Mouse (Mus musculus) right cerebral cortex, postnatal 25 days (tissue): Measurements from ENCODE around the gene Spc24.

Experiments used
- DNase-seq: peaks from one replicate; pipeline ENCODE4 v3.0.0; 2022

The Spc24 gene

GRCm38 (mm10) chr9:21748491-21748890, 11.6 kb downstream of the Spc24 start:
- no peak for DNase-seq

DNA sequence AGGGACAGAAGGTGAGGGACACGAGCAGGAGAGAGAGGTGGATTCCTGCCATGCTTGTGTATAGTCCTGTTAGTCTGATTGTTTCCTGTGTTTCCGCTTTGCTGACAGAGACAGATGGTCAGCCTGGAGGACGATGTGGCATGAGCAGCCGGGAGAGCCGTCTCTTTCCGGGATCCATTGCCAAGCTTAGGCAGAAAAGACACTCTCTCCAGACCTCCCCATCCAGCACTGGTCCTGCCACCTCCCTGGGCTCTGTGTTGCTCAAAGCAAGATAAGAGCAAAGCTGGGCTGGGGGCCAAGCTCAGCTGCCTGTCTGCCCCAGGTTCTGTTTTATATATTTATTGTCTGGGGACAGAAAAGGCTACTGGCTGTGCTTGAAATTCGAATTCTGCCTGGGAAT, 12.1 kb downstream of the Spc24 start:
- peak; percentile 26 for DNase-seq

DNA sequence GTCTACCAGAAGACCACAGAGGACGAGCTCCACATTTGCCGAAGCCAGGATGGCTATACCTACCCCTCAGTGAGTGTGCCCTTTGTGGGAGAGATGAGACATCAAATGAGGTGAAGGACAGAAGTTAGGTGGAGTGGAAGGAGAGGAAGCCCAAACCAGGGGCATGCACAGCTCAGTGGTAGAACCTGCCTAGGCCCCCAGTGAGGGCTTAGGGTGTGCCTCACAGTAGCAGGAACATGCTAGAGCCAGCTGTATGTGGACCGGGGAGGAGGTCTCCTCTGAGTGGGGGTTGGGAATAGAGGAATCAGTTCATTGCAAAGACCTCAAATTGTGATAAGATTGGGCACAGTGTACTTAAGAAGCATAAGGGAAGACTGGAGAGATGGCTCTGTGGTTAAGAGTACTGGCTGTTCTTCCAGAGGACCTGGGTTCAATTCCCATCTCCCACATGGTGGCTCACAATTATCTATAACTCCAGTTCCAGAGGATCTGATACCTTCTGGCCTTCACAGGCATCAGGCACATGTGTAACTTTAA, 12.8 kb downstream of the Spc24 start:
- DNase-seq: no peak

GRCm38 (mm10) chr9:21741514-21741913, 18.6 kb downstream of the Spc24 start:
- DNase-seq: no peak

- no peak for DNase-seq
Measured at GRCm38 (mm10) chr9:21740427-21740826, 19.7 kb downstream of the Spc24 start.

GRCm38 (mm10) chr9:21738776-21739175, 21.3 kb downstream of the Spc24 start:
- no peak for DNase-seq

DNA sequence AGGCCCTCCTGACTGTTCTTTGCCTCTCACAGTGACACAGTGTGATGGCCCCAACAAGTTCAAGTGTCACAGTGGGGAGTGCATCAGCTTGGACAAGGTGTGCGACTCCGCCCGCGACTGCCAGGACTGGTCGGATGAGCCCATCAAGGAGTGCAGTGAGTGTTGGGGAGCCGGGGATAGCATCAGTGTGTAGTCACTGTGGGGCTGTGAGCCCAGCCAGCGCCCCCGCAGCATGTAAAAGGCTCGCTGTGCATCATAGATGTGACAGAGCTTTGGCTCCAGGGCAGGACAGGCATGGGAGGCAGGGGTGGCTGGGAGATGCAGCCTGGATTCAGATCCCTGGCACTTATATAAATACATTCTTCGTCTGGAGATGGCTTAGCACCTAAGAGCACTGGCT, 22.9 kb downstream of the Spc24 start:
- peak; percentile 32 for DNase-seq

- DNase-seq: no peak
Measured at GRCm38 (mm10) chr9:21736580-21736979, 23.5 kb downstream of the Spc24 start.

DNA sequence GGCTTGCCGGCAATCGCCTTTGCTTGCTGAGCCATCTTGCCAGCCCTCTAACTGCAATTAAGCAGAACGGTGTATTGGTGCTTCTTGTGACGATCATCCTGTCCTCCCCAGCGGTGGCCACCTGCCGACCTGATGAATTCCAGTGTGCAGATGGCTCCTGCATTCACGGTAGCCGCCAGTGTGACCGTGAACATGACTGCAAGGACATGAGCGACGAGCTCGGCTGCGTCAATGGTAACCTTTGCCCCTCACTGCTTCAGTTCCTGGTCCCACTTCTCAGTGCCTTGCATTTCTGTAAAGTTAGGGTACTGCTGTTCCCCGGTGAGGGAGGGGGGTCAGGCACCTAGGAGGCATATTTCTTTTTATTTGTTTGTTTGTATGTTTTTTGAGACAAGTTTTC, 25.0 kb downstream of the Spc24 start:
- no peak for DNase-seq

GRCm38 (mm10) chr9:21733989-21734388, 26.1 kb downstream of the Spc24 start:
- DNase-seq: no peak

- DNase-seq: no peak
Measured at GRCm38 (mm10) chr9:21733446-21733845, 26.7 kb downstream of the Spc24 start.

DNA sequence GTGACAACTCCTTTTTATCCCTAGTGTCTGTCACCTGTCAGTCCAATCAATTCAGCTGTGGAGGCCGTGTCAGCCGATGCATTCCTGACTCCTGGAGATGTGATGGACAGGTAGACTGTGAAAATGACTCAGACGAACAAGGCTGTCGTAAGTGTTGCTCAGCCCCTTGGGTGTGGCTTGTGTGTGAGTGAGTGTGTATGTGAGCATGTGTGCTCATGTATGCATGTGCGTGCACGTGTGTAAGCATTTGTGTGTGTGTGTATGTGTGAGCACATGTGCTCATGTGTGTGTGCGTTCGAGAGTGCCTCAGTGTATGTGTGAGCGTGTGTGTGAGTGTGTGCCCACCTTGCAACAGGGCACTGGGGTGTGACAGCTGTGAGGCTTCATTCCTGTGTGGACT, 27.8 kb downstream of the Spc24 start:
- no peak for DNase-seq

DNA sequence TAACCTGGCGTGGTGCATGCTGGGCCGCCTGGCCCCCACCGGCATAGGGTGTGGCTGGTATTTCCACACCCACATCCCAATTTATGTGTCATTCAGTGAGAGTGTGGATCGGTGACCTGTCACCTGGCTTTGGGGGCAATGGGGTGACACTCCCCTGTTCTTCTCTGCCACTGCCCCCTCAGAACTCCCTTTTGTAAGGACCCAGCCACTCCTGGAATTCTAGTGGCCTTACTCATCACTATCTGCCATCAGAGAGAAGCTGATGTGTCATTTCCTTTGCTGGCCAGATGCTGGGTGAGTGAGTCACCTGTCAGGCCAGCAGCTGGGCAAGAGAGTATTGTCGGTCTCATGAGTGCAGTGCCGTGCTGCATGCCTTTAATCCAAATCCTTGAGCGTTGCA, 30.8 kb downstream of the Spc24 start:
- no peak for DNase-seq

- DNase-seq: no peak
Measured at GRCm38 (mm10) chr9:21728261-21728832, 31.8 kb downstream of the Spc24 start.

GRCm38 (mm10) chr9:21726218-21726975, 33.7 kb downstream of the Spc24 start:
- no peak for DNase-seq

GRCm38 (mm10) chr9:21725224-21726121, 34.6 kb downstream of the Spc24 start:
- no peak for DNase-seq

GRCm38 (mm10) chr9:21724147-21724536, 36.0 kb downstream of the Spc24 start:
- DNase-seq: peak; percentile 90

DNA sequence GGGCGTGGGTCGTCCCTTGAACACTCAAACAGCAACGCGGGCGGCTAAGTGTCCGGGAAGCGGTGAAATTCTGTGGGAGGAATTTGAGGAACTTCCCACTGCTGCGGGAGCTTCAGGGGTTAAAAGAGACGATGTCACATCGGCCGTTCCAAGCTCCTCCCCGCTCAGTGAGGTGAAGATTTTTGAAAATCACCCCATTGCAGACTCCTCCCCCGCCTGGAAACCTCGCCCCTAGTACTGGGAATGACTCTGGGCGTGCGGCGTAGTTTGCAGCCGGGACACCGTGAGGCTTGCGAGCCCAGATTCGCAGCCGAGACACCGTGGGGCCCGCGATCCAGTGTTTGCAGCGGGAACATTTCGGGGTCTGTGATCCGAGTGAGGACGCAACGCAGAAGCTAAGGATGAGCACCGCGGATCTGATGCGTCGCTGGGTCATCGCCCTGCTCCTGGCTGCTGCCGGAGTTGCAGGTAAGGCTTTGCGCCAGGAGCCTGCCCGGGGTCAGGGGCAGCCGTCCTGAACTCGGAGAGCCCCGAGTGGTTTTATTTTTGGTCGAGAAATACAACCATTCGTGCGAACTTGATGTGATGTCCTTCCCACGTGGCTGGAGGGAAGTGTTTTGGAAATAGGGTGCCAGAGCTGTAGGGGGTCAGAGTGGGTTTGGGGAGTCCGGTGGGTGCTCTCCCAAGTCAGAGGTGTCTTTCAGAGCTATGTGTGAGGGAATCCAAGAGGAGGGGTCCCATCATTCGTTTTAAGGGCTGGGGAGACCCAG, 36.5 kb downstream of the Spc24 start, which contains the start of gene Ldlr:
Gene Ldlr, plus strand, starts transcription at position 107 of the 770 bp plus-strand sequence.
- peak; percentile 71 for DNase-seq

GRCm38 (mm10) chr9:21721036-21721435, 39.1 kb downstream of the Spc24 start:
- no peak for DNase-seq

DNA sequence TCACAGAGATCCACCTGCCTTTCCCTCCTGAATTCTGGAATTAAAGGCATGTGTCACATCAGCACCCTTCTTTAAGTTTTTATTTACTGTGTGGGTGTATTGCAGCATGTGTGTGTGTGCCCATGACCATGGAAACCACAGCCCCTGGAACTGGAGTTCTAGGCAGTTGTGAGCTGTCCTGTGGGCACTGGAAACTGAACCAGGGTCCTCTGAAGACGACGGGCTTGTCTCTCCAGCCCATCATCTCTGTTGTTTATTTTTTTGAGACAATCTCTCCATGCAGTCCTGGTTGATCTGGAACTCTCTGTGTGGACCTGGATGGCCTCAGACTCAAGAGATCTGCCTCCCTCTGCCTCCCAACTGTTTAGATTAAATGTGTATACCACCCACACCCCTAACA, 43.1 kb downstream of the Spc24 start:
- no peak for DNase-seq

DNA sequence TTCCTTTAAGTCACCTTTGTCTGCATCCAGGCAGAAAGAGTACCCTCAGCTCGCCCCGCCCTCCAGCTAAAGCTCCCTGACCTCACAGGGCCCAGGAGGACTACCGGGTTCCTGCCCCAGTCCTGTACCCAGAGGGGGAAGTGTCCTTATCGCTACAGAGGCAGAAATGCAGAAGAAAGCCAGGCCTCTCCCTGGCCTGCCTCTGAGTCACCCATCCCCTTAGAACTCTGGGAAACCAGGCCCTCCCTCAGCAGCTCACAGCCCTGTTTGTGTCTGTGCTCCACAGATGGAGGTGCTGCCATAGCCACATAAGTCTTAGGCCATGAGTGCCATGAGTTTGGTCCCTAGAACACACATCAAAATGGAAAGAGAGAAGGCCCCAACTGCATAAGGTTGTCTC, 44.8 kb downstream of the Spc24 start:
- DNase-seq: no peak

DNA sequence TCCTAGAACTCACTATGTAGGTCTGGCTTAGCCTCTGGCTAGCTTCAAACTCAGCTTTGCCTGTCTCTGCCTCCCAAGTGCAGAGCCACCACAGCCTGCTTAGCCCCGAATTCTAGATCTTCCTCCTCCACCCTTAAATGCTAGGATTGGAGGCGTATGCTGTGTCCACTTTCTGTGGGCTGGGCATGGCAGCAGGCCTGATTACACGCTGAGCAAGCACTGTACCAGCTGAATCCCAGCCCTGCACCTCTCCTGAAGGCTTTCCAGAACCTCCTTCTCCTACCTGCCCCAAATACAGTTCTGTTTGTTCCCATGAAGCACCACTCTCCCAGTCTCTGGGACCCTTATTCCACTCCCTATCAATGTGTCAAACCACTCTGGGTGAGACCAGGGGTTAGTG, 50.8 kb downstream of the Spc24 start:
- no peak for DNase-seq
